Mouse (Mus musculus): ENCODE data around the gene Gm16867. TPM values are rescaled to one million over a fixed set of nuclear protein-coding genes. Genes with fewer than 3 reads are reported as not detected.
"Not testable (repeated sequence)": the region's sequence is repeated elsewhere in the genome, so short reads cannot be mapped to it uniquely, and the experiment has no call there.

Gm16867 gene
- polyA plus RNA-seq, 1 experiment from 2014 or later = 0.20 TPM

- not testable (repeated sequence) for H3K9me3 ChIP-seq (replicated peaks); H3K4me3 ChIP-seq (replicated peaks); H3K9ac ChIP-seq; H3K27me3 ChIP-seq; H3K4me1 ChIP-seq (replicated peaks); H3K36me3 ChIP-seq (replicated peaks); H3K27ac ChIP-seq (replicated peaks); H3K4me2 ChIP-seq
- ATAC-seq (ENCODE audit: insufficient read depth) = peak; percentile 0; the same call in 1 of the 2 replicates
- no CpG with 5 or more reads among the region's 73 CpGs for WGBS (ENCODE audit: insufficient replicate concordance)
Measured at GRCm38 (mm10) chr14:69502440-69503150, 567 bp downstream of the Gm16867 start.

- H3K4me1 ChIP-seq (replicated peaks); ATAC-seq (ENCODE audit: insufficient read depth); H3K27me3 ChIP-seq; H3K4me3 ChIP-seq (replicated peaks); H3K9me3 ChIP-seq (replicated peaks); H3K27ac ChIP-seq (replicated peaks); H3K36me3 ChIP-seq (replicated peaks); H3K4me2 ChIP-seq; H3K9ac ChIP-seq: not testable (repeated sequence)
Measured at GRCm38 (mm10) chr14:69496259-69496658, 6.9 kb downstream of the Gm16867 start.

GRCm38 (mm10) chr14:69494946-69495345 lies 8.2 kb downstream of the Gm16867 start:
- peak; percentile 66 for ATAC-seq (ENCODE audit: insufficient read depth)
- not testable (repeated sequence) for H3K27me3 ChIP-seq; H3K36me3 ChIP-seq (replicated peaks); H3K4me3 ChIP-seq (replicated peaks); H3K9me3 ChIP-seq (replicated peaks); H3K4me2 ChIP-seq; H3K27ac ChIP-seq (replicated peaks); H3K9ac ChIP-seq; H3K4me1 ChIP-seq (replicated peaks)
- no CpG with 5 or more reads among the region's 2 CpGs for WGBS (ENCODE audit: insufficient replicate concordance)

GRCm38 (mm10) chr14:69494522-69494921 lies 8.6 kb downstream of the Gm16867 start:
- WGBS (ENCODE audit: insufficient replicate concordance) = no CpG with 5 or more reads among the region's 3 CpGs

GRCm38 (mm10) chr14:69488001-69488400 lies 15.2 kb downstream of the Gm16867 start:
- H3K4me2 ChIP-seq; H3K27me3 ChIP-seq; H3K9me3 ChIP-seq (replicated peaks); H3K36me3 ChIP-seq (replicated peaks); ATAC-seq (ENCODE audit: insufficient read depth); H3K4me1 ChIP-seq (replicated peaks); H3K9ac ChIP-seq; H3K4me3 ChIP-seq (replicated peaks); H3K27ac ChIP-seq (replicated peaks): not testable (repeated sequence)
- WGBS (ENCODE audit: insufficient replicate concordance) = no CpG with 5 or more reads among the region's 10 CpGs

More at GRCm38 (mm10) chr14:69494522-69494921, 8.6 kb downstream of the Gm16867 start:
- H3K36me3 ChIP-seq (replicated peaks); H3K27me3 ChIP-seq; H3K9ac ChIP-seq; H3K4me2 ChIP-seq; H3K4me3 ChIP-seq (replicated peaks); H3K4me1 ChIP-seq (replicated peaks); H3K27ac ChIP-seq (replicated peaks); H3K9me3 ChIP-seq (replicated peaks): not testable (repeated sequence)
- ATAC-seq (ENCODE audit: insufficient read depth) = peak; percentile 87

GRCm38 (mm10) chr14:69485466-69486135 lies 17.6 kb downstream of the Gm16867 start:
- peak; percentile 68 for ATAC-seq (ENCODE audit: insufficient read depth)
- H3K9ac ChIP-seq; H3K27ac ChIP-seq (replicated peaks); H3K27me3 ChIP-seq; H3K36me3 ChIP-seq (replicated peaks); H3K4me3 ChIP-seq (replicated peaks); H3K4me1 ChIP-seq (replicated peaks); H3K4me2 ChIP-seq; H3K9me3 ChIP-seq (replicated peaks): not testable (repeated sequence)
- no CpG with 5 or more reads among the region's 18 CpGs for WGBS (ENCODE audit: insufficient replicate concordance)

- H3K4me3 ChIP-seq (replicated peaks); H3K4me1 ChIP-seq (replicated peaks); H3K27me3 ChIP-seq; H3K9ac ChIP-seq; H3K4me2 ChIP-seq; H3K27ac ChIP-seq (replicated peaks); H3K9me3 ChIP-seq (replicated peaks); H3K36me3 ChIP-seq (replicated peaks): not testable (repeated sequence)
- ATAC-seq (ENCODE audit: insufficient read depth) = peak; percentile 33; the same call in 1 of the 2 replicates
- WGBS (ENCODE audit: insufficient replicate concordance) = no CpG with 5 or more reads among the region's 11 CpGs
Measured at GRCm38 (mm10) chr14:69473941-69474646, 29.1 kb downstream of the Gm16867 start.

- not testable (repeated sequence) for H3K4me3 ChIP-seq (replicated peaks); H3K36me3 ChIP-seq (replicated peaks); H3K4me1 ChIP-seq (replicated peaks); H3K9ac ChIP-seq; ATAC-seq (ENCODE audit: insufficient read depth); H3K27me3 ChIP-seq; H3K27ac ChIP-seq (replicated peaks); H3K4me2 ChIP-seq; H3K9me3 ChIP-seq (replicated peaks)
- no CpG with 5 or more reads among the region's 2 CpGs for WGBS (ENCODE audit: insufficient replicate concordance)
Measured at GRCm38 (mm10) chr14:69473322-69473721, 29.8 kb downstream of the Gm16867 start.

- H3K36me3 ChIP-seq (replicated peaks); H3K9me3 ChIP-seq (replicated peaks); H3K27ac ChIP-seq (replicated peaks); H3K4me2 ChIP-seq; ATAC-seq (ENCODE audit: insufficient read depth); H3K4me1 ChIP-seq (replicated peaks); H3K27me3 ChIP-seq; H3K4me3 ChIP-seq (replicated peaks); H3K9ac ChIP-seq: not testable (repeated sequence)
- WGBS (ENCODE audit: insufficient replicate concordance) = no CpG with 5 or more reads among the region's 8 CpGs
Measured at GRCm38 (mm10) chr14:69470122-69470708, 32.9 kb downstream of the Gm16867 start.

GRCm38 (mm10) chr14:69467612-69468366 lies 35.4 kb downstream of the Gm16867 start:
- H3K27ac ChIP-seq (replicated peaks); H3K4me2 ChIP-seq; H3K9ac ChIP-seq; ATAC-seq (ENCODE audit: insufficient read depth); H3K36me3 ChIP-seq (replicated peaks); H3K4me3 ChIP-seq (replicated peaks); H3K27me3 ChIP-seq; H3K4me1 ChIP-seq (replicated peaks); H3K9me3 ChIP-seq (replicated peaks): not testable (repeated sequence)
- no CpG with 5 or more reads among the region's 17 CpGs for WGBS (ENCODE audit: insufficient replicate concordance)

GRCm38 (mm10) chr14:69464465-69464864 lies 38.7 kb downstream of the Gm16867 start:
- H3K4me2 ChIP-seq; H3K27me3 ChIP-seq; H3K9me3 ChIP-seq (replicated peaks); H3K9ac ChIP-seq; H3K27ac ChIP-seq (replicated peaks); ATAC-seq (ENCODE audit: insufficient read depth); H3K4me3 ChIP-seq (replicated peaks); H3K4me1 ChIP-seq (replicated peaks); H3K36me3 ChIP-seq (replicated peaks): not testable (repeated sequence)
- WGBS (ENCODE audit: insufficient replicate concordance) = no CpG with 5 or more reads among the region's 4 CpGs

All from liver, embryonic 15.5 days (tissue).